Mouse (Mus musculus): Measurements from ENCODE around the gene Taf5.

Taf5 gene

DNA sequence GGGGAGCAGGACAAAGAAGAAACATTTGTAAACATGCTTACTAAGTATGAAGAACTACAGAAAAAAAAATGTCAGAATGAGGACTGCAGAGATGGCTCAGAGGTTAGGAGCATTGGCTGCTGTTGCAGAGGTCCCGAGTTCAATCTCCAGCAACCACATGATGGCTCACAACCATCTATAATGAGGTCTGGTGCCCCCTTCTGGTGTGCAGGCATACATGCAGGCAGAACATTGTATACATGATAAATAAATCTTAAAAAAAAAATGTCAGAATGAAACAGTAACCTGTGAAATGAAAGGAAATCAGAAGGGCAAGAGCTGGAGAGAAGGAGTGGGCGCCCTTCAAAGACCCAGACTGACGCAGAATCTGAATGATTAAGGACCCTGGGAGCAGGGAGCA lies 1.7 kb upstream of the Taf5 start:
- DNase-seq (ENCODE audit: low read depth) = no peak

DNA sequence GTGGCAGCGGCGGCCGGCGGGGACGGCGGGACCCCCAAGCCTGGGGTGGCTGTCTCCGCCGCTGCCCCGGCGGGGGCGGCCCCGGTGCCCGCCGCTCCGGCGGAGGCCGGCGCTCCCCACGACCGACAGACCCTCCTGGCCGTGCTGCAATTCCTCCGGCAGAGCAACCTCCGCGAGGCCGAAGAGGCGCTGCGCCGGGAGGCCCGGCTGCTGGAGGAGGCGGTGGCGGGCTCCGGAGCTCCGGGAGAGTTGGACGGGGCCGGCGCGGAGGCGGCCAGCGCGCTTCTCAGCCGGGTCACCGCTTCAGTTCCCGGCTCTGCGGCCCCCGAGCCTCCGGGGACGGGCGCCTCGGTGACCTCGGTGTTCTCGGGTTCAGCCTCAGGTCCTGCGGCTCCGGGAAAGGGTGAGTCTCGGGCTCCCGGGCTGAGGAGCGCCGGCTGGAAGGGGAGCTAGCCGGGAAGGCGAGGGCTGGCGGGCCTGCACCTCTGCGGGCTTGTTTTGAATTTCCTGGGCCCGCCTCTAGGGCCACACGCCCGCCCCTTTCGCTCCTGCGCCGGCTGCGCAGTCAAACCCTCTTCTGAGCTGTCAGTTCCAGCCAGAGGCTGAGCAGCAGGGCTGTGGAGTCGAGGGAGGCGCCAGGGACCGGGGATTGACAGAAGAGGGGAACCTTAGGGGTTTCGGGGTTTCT lies 522 bp downstream of the Taf5 start:
- DNase-seq (ENCODE audit: low read depth) = peak; percentile 87

GRCm38 (mm10) chr19:47088226-47088625 lies 20.7 kb downstream of the Taf5 start:
- DNase-seq (ENCODE audit: low read depth) = no peak

- peak; percentile 38 for DNase-seq (ENCODE audit: low read depth)
These were observed 22.4 kb downstream of the Taf5 start for GRCm38 (mm10) chr19:47089718-47090525.

GRCm38 (mm10) chr19:47090550-47091156 lies 23.1 kb downstream of the Taf5 start, which contains the start of the genes Usmg5 and Pdcd11:
Gene Usmg5, minus strand, starts transcription at chr19:47090647.
Gene Pdcd11, plus strand, starts transcription at chr19:47090768.
- peak; percentile 97 for DNase-seq (ENCODE audit: low read depth)

- no peak for DNase-seq (ENCODE audit: low read depth)
These were observed 33.5 kb downstream of the Taf5 start for GRCm38 (mm10) chr19:47101080-47101479.

- DNase-seq (ENCODE audit: low read depth) = no peak
These were observed 37.2 kb downstream of the Taf5 start for GRCm38 (mm10) chr19:47104641-47105271.

GRCm38 (mm10) chr19:47118634-47119033 lies 51.1 kb downstream of the Taf5 start:
- no peak for DNase-seq (ENCODE audit: low read depth)

- peak; percentile 70 for DNase-seq (ENCODE audit: low read depth)
These were observed 53.5 kb downstream of the Taf5 start for GRCm38 (mm10) chr19:47121054-47121453.

DNA sequence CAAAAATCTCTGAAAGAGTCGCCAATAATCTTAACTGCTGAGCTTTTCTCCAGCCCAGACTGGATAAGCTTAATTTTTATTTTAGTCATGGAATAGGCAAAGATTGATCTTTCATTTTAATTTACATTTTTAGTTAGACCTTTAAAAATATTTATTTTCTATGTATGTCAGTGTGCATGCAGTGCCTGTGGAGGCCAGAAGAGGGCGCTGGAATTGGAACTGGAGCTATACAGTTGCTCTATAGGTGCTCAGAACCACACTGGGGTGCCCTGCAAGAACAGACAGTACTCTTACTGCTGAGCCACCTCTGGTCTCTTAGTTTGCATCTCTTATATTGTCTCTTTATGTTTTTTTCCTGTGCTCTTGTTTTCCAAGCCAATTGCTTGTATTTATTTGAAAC lies 55.3 kb downstream of the Taf5 start:
- DNase-seq (ENCODE audit: low read depth) = peak; percentile 68

DNA sequence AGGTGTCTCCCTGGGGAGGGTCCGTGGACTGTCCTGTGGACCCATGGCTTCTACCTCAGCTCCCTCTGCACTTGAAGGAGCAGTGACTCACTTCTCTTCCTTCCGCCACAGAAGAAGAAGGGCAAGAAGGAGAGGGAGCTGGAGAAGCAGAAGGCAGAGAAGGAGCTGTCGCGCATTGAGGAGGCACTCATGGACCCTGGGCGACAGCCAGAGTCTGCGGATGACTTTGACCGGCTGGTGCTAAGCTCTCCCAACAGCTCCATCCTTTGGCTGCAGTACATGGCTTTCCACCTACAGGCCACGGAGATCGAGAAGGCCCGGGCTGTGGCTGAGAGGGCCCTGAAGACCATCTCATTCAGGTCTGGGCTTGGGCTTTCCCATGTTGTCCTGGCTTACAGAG lies 60.6 kb downstream of the Taf5 start:
- no peak for DNase-seq (ENCODE audit: low read depth)

GRCm38 (mm10) chr19:47128835-47129234 lies 61.3 kb downstream of the Taf5 start:
- DNase-seq (ENCODE audit: low read depth) = no peak

- no peak for DNase-seq (ENCODE audit: low read depth)
These were observed 63.1 kb downstream of the Taf5 start for GRCm38 (mm10) chr19:47130551-47131125.

Data from 416B (cell line).